Mouse (Mus musculus) lung, embryonic 14.5 days (tissue): Measurements from ENCODE around the gene Gps1. TPM values are rescaled to one million over a fixed set of nuclear protein-coding genes. Genes with fewer than 3 reads are reported as not detected.
A peak's percentile ranks its signal among the peaks of the same experiment; 100 is the strongest.

Experiments
- ATAC-seq: fragments of 200-750 bp; cut with Nextera tagmentation; 2 replicates; pipeline ENCODE4 v1.8.0; 2017; ENCODE audit warnings: mild to moderate bottlenecking, moderate TSS enrichment, moderate library complexity; ENCODE audit not compliant: insufficient read depth
- DNase-seq: peaks from one replicate; pipeline ENCODE4 v3.0.0-alpha.2; 2015
- H3K27ac ChIP-seq: fragments of 300-500 bp; sonication (generic); 2 replicates; pipeline ENCODE4 v1.5.1; 2014; ENCODE audit warnings: low read depth, mild to moderate bottlenecking, moderate library complexity
- H3K27me3 ChIP-seq: fragments of 300-500 bp; sonication (generic); 2 replicates; pipeline ENCODE4 v1.6.1; 2014; ENCODE audit warnings: low read length, control low read depth; ENCODE audit not compliant: insufficient read depth
- H3K36me3 ChIP-seq: fragments of 300-500 bp; sonication (generic); 2 replicates; pipeline ENCODE4 v1.6.1; 2014; ENCODE audit warnings: control low read depth; ENCODE audit not compliant: insufficient read depth
- H3K4me1 ChIP-seq: fragments of 300-500 bp; sonication (generic); 2 replicates; pipeline ENCODE4 v1.6.1; 2014; ENCODE audit warnings: antibody characterized with exemption, control low read depth; ENCODE audit not compliant: insufficient read depth
- H3K4me2 ChIP-seq: fragments of 300-500 bp; sonication (generic); 2 replicates; pipeline ENCODE4 v1.6.1; 2014; ENCODE audit warnings: mild to moderate bottlenecking
- H3K4me3 ChIP-seq: fragments of 300-500 bp; sonication (generic); 2 replicates; pipeline ENCODE4 v1.5.1; 2014; ENCODE audit warnings: low read depth, low read length
- H3K9ac ChIP-seq: fragments of 300-500 bp; sonication (generic); 2 replicates; pipeline ENCODE4 v1.6.1; 2014
- H3K9me3 ChIP-seq: fragments of 300-500 bp; sonication (generic); 2 replicates; pipeline ENCODE4 v1.6.1; 2016; ENCODE audit warnings: low read depth, low read length, control low read depth
- CTCF ChIP-seq: IDR thresholded peaks from 2 replicates; pipeline ENCODE4 v1.5.1; 2016; ENCODE audit warnings: antibody characterized with exemption, low read depth
- WGBS: fragments of 180-500 bp; shearing (Covaris S2); extraction: QIAGEN DNeasy Blood & Tissue Kit; methylation state at CpG from one replicate; pipeline ENCODE4 v1.1.7; 2014; 5-methylcytosine and 5-hydroxymethylcytosine counted together
- polyA plus RNA-seq: library from polyadenylated mRNA; unstranded; fragments of >200 nt; fragmentation: Nextera tagmentation; extraction: Ambion mirVana; gene quantifications from 2 replicates; pipeline ENCODE4 v1.2.1, GENCODE M21; 2014

Gene Gps1
- polyA plus RNA-seq, 1 experiment from 2014 or later: 257 TPM

- no peak overlapping the region; the same call in 1 of the 2 replicates for H3K4me2 ChIP-seq
- ATAC-seq (peak; percentile 66), DNase-seq (peak; percentile 96)
- no peaks in the 10 kb centered on the region for H3K9me3 ChIP-seq
- no peaks in the 10 kb centered on the region for H3K27me3 ChIP-seq
- peaks cover 8% of the 10 kb centered on the region for H3K4me1 ChIP-seq
- WGBS: 11% methylated on average over 10 of the region's 10 CpGs
- peak overlapping the region; percentile 54; the same call in 1 of the 2 replicates for H3K27ac ChIP-seq
- peaks cover 3% of the 10 kb centered on the region; the same call in 1 of the 2 replicates for H3K36me3 ChIP-seq
- H3K4me3 ChIP-seq: 0 out of 2 replicates have a peak overlapping the region, but pooled peaks have one; percentile 0
- no peak overlapping the region for H3K9ac ChIP-seq
- peak; percentile 94 for TF ChIP-seq CTCF
These were observed 16.2 kb downstream of the Gps1 start for GRCm38 (mm10) chr11:120800061-120800904.

GRCm38 (mm10) chr11:120804274-120804673, 20.2 kb downstream of the Gps1 start:
- WGBS: 73% methylated on average over 7 of the region's 7 CpGs

GRCm38 (mm10) chr11:120804769-120805168, 20.7 kb downstream of the Gps1 start:
- TF ChIP-seq CTCF: no peak
- Histone ChIP-seq H3K9ac (no peak overlapping the region), H3K4me3 (no peak overlapping the region), H3K9me3 (no peaks in the 10 kb centered on the region), H3K36me3 (peaks cover 48% of the 10 kb centered on the region), H3K27me3 (no peaks in the 10 kb centered on the region), H3K4me1 (peaks cover under 1% of the 10 kb centered on the region; the same call in 1 of the 2 replicates), H3K4me2 (no peak overlapping the region), H3K27ac (no peak overlapping the region)
- 56% methylated on average over 4 of the region's 4 CpGs for WGBS
- DNase-seq (no peak), ATAC-seq (no peak)

More at GRCm38 (mm10) chr11:120804274-120804673, 20.2 kb downstream of the Gps1 start:
- no peaks in the 10 kb centered on the region for H3K27me3 ChIP-seq
- no peaks in the 10 kb centered on the region for H3K9me3 ChIP-seq
- H3K9ac ChIP-seq: no peak overlapping the region
- ATAC-seq: no peak
- DNase-seq: no peak
- H3K27ac ChIP-seq: no peak overlapping the region
- H3K4me2 ChIP-seq: no peak overlapping the region
- no peak overlapping the region for H3K4me3 ChIP-seq
- H3K36me3 ChIP-seq: peaks cover 43% of the 10 kb centered on the region
- TF ChIP-seq CTCF: no peak
- peaks cover 4% of the 10 kb centered on the region; the same call in 1 of the 2 replicates for H3K4me1 ChIP-seq

GRCm38 (mm10) chr11:120805375-120806298, 21.6 kb downstream of the Gps1 start:
- no peak for ATAC-seq
- Histone ChIP-seq H3K9ac (no peak overlapping the region), H3K4me2 (no peak overlapping the region), H3K27me3 (no peaks in the 10 kb centered on the region), H3K36me3 (peaks cover 56% of the 10 kb centered on the region), H3K9me3 (no peaks in the 10 kb centered on the region), H3K4me1 (no peaks in the 10 kb centered on the region), H3K4me3 (no peak overlapping the region), H3K27ac (no peak overlapping the region)
- WGBS: 88% methylated on average over 7 of the region's 7 CpGs
- TF ChIP-seq CTCF: no peak
- no peak for DNase-seq

- no peaks in the 10 kb centered on the region for H3K27me3 ChIP-seq
- ATAC-seq (no peak), DNase-seq (no peak)
- H3K27ac ChIP-seq: no peak overlapping the region
- no peaks in the 10 kb centered on the region for H3K9me3 ChIP-seq
- no peaks in the 10 kb centered on the region for H3K4me1 ChIP-seq
- peaks cover 80% of the 10 kb centered on the region for H3K36me3 ChIP-seq
- no peak for TF ChIP-seq CTCF
- no peak overlapping the region for H3K9ac ChIP-seq
- no peak overlapping the region for H3K4me3 ChIP-seq
- 82% methylated on average over 12 of the region's 12 CpGs for WGBS
- H3K4me2 ChIP-seq: no peak overlapping the region
These were observed 23.9 kb downstream of the Gps1 start for GRCm38 (mm10) chr11:120808010-120808409.

GRCm38 (mm10) chr11:120812068-120812467, 28.0 kb downstream of the Gps1 start:
- Histone ChIP-seq H3K4me2 (no peak overlapping the region), H3K9me3 (no peaks in the 10 kb centered on the region), H3K36me3 (peaks cover 100% of the 10 kb centered on the region), H3K27me3 (no peaks in the 10 kb centered on the region), H3K4me1 (no peaks in the 10 kb centered on the region), H3K4me3 (no peak overlapping the region), H3K9ac (no peak overlapping the region), H3K27ac (no peak overlapping the region)
- TF ChIP-seq CTCF: no peak
- WGBS: 93% methylated on average over 16 of the region's 16 CpGs
- DNase-seq (no peak), ATAC-seq (no peak)
